Mouse (Mus musculus): ENCODE measurements around the gene Keap1. TPM values are rescaled to one million over a fixed set of nuclear protein-coding genes. Genes with fewer than 3 reads are reported as not detected.
A peak's percentile ranks its signal among the peaks of the same experiment; 100 is the strongest.
"Not testable (repeated sequence)": the region's sequence is repeated elsewhere in the genome, so short reads cannot be mapped to it uniquely, and the experiment has no call there.

The Keap1 gene
- polyA plus RNA-seq, 1 experiment from 2014 or later, result 26.3 TPM

DNA sequence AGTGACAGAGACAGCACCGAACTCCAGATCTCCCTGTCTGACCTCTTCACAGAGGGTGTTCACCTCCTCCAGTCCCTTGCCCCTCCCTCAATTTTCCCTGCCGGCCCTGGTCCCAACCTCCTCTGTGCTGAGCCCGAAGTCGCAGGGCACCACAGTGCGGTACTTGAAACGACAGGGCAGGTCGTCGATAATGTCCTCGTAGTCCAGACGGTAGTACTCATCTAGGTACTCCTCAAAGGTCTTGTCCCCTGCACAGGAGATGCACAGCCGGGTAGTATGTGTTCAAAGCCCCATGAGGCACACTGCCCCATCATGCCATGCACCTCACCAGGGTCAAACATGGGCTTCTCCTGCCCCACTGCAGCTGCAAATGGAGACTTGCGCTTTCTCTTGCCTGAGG lies 36.6 kb upstream of the Keap1 start:
- ATAC-seq (ENCODE audit: low FRiP score) (peak; percentile 10; the same call in 1 of the 2 replicates), DNase-seq (ENCODE audit: low spot score, missing footprints) (no peak)
- no peaks in the 10 kb centered on the region for H3K27me3 ChIP-seq (ENCODE audit: control insufficient read depth, insufficient read depth, low read length)
- H3K4me3 ChIP-seq (ENCODE audit: low read depth, low read length), result no peak overlapping the region
- peaks cover 45% of the 10 kb centered on the region for H3K36me3 ChIP-seq (ENCODE audit: control insufficient read depth, insufficient read depth, low read length)
- no peak overlapping the region for H3K27ac ChIP-seq (ENCODE audit: low read depth, low read length)
- H3K9ac ChIP-seq (ENCODE audit: low read length), result no peak overlapping the region
- H3K9me3 ChIP-seq (ENCODE audit: control insufficient read depth, low read length), result no peaks in the 10 kb centered on the region
- no peaks in the 10 kb centered on the region for H3K4me1 ChIP-seq (ENCODE audit: control insufficient read depth, insufficient read depth, low read length)
- H3K4me2 ChIP-seq, result no peak overlapping the region
- WGBS, result 90% methylated on average over 12 of the region's 12 CpGs

DNA sequence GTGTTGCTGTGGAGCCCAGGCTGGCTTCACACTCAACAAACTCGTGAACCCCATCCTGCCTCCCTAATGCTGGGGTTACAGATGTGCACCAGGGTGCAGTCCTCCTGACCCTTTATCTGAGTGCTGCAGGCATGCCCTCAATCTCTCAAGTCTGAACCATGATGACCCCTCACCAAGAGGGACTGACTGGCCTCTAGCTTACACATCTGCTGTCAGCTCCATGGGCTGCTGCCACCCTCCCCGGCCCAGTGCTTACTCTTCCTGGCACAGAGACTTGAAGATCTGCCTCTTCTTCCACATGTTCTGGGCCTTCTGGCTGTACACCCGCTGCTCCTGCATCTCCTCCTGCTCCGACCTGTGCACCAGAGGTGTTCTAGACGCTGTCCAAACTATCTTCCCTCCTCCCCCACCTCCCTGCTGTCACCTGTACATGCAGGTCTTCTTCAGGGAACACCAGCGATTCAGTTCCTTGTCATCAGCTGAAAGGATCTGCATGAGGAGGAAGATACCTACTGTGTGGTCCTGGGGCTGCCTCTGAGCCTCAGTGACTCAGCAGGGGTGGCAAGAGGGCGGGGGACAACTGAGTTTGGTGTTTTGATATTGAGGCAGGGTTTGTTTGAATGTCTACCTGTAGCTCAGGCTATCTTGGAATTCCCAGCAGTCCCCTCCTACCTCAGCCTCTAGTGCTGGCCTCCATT lies 36.0 kb upstream of the Keap1 start:
- Histone ChIP-seq H3K4me2 (no peak overlapping the region), H3K27ac (ENCODE audit: low read depth, low read length) (no peak overlapping the region), H3K27me3 (ENCODE audit: control insufficient read depth, insufficient read depth, low read length) (no peaks in the 10 kb centered on the region), H3K4me3 (ENCODE audit: low read depth, low read length) (no peak overlapping the region), H3K4me1 (ENCODE audit: control insufficient read depth, insufficient read depth, low read length) (no peaks in the 10 kb centered on the region), H3K36me3 (ENCODE audit: control insufficient read depth, insufficient read depth, low read length) (peaks cover 46% of the 10 kb centered on the region), H3K9ac (ENCODE audit: low read length) (no peak overlapping the region), H3K9me3 (ENCODE audit: control insufficient read depth, low read length) (no peaks in the 10 kb centered on the region)
- DNase-seq (ENCODE audit: low spot score, missing footprints), result no peak
- no peak for ATAC-seq (ENCODE audit: low FRiP score)
- 84% methylated on average over 7 of the region's 7 CpGs for WGBS

- Histone ChIP-seq H3K4me2 (no peak overlapping the region), H3K9ac (ENCODE audit: low read length) (no peak overlapping the region), H3K4me1 (ENCODE audit: control insufficient read depth, insufficient read depth, low read length) (no peaks in the 10 kb centered on the region), H3K4me3 (ENCODE audit: low read depth, low read length) (no peak overlapping the region), H3K27ac (ENCODE audit: low read depth, low read length) (no peak overlapping the region), H3K9me3 (ENCODE audit: control insufficient read depth, low read length) (no peaks in the 10 kb centered on the region), H3K27me3 (ENCODE audit: control insufficient read depth, insufficient read depth, low read length) (no peaks in the 10 kb centered on the region), H3K36me3 (ENCODE audit: control insufficient read depth, insufficient read depth, low read length) (peaks cover 44% of the 10 kb centered on the region)
- ATAC-seq (ENCODE audit: low FRiP score) (no peak), DNase-seq (ENCODE audit: low spot score, missing footprints) (no peak)
- WGBS, result 92% methylated on average over 3 of the region's 3 CpGs
These were observed 35.2 kb upstream of the Keap1 start for GRCm38 (mm10) chr9:21274336-21274735.

DNA sequence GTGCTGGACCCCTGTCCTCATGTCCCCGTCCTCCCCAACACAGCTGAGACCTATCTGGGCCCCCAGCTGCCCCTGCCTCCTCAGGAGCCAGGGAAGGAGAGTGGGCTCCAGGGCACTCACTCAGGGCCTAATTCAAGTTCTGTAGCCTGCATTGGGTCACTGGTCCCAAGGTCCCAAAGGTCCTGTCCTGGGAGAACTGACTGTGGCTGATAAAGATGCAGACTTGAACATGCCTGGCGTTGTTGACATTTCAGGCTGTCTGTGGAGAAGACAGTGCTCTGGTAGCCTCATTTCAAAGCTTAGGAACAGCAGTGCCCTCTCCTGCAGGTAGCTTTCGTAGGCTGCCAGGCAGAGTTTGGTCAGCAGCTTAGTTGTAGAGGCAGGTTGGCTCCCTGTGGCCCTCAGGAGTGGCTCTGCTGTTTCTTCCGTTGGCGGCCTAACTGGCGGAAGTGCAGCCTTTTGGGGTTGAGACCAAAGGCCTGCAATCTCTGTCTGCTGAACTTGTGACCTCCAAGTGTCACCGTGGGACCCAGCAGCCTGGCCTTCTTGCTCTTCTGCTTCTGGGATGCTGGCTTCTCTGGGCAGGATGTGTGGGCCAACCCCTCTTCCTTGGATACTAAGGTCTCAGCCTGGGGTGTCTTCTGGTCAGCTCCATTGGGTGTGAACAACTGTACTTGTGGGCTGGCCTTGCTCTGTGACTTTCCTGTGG lies 34.5 kb upstream of the Keap1 start:
- Histone ChIP-seq H3K4me3 (ENCODE audit: low read depth, low read length) (no peak overlapping the region), H3K4me2 (no peak overlapping the region), H3K9me3 (ENCODE audit: control insufficient read depth, low read length) (no peaks in the 10 kb centered on the region), H3K4me1 (ENCODE audit: control insufficient read depth, insufficient read depth, low read length) (no peaks in the 10 kb centered on the region), H3K9ac (ENCODE audit: low read length) (no peak overlapping the region), H3K36me3 (ENCODE audit: control insufficient read depth, insufficient read depth, low read length) (peaks cover 43% of the 10 kb centered on the region), H3K27me3 (ENCODE audit: control insufficient read depth, insufficient read depth, low read length) (no peaks in the 10 kb centered on the region), H3K27ac (ENCODE audit: low read depth, low read length) (no peak overlapping the region)
- WGBS, result 84% methylated on average over 7 of the region's 7 CpGs
- DNase-seq (ENCODE audit: low spot score, missing footprints), result no peak
- ATAC-seq (ENCODE audit: low FRiP score), result no peak

- no peaks in the 10 kb centered on the region for H3K27me3 ChIP-seq (ENCODE audit: control insufficient read depth, insufficient read depth, low read length)
- ATAC-seq (ENCODE audit: low FRiP score) (no peak), DNase-seq (ENCODE audit: low spot score, missing footprints) (no peak)
- no peaks in the 10 kb centered on the region for H3K4me1 ChIP-seq (ENCODE audit: control insufficient read depth, insufficient read depth, low read length)
- H3K27ac ChIP-seq (ENCODE audit: low read depth, low read length), result no peak overlapping the region
- H3K9ac ChIP-seq (ENCODE audit: low read length), result no peak overlapping the region
- no peak overlapping the region for H3K4me2 ChIP-seq
- no peaks in the 10 kb centered on the region for H3K9me3 ChIP-seq (ENCODE audit: control insufficient read depth, low read length)
- WGBS, result 92% methylated on average over 8 of the region's 8 CpGs
- H3K36me3 ChIP-seq (ENCODE audit: control insufficient read depth, insufficient read depth, low read length), result peaks cover 41% of the 10 kb centered on the region
- no peak overlapping the region for H3K4me3 ChIP-seq (ENCODE audit: low read depth, low read length)
These were observed 33.9 kb upstream of the Keap1 start for GRCm38 (mm10) chr9:21273094-21273493.

GRCm38 (mm10) chr9:21272391-21272790 lies 33.2 kb upstream of the Keap1 start:
- no peaks in the 10 kb centered on the region for H3K9me3 ChIP-seq (ENCODE audit: control insufficient read depth, low read length)
- H3K36me3 ChIP-seq (ENCODE audit: control insufficient read depth, insufficient read depth, low read length), result peaks cover 40% of the 10 kb centered on the region
- no peak overlapping the region for H3K9ac ChIP-seq (ENCODE audit: low read length)
- H3K4me1 ChIP-seq (ENCODE audit: control insufficient read depth, insufficient read depth, low read length), result no peaks in the 10 kb centered on the region
- 91% methylated on average over 9 of the region's 9 CpGs for WGBS
- no peak for DNase-seq (ENCODE audit: low spot score, missing footprints)
- H3K27me3 ChIP-seq (ENCODE audit: control insufficient read depth, insufficient read depth, low read length), result no peaks in the 10 kb centered on the region
- no peak overlapping the region for H3K4me2 ChIP-seq
- no peak overlapping the region for H3K27ac ChIP-seq (ENCODE audit: low read depth, low read length)
- ATAC-seq (ENCODE audit: low FRiP score), result no peak
- H3K4me3 ChIP-seq (ENCODE audit: low read depth, low read length), result no peak overlapping the region

DNA sequence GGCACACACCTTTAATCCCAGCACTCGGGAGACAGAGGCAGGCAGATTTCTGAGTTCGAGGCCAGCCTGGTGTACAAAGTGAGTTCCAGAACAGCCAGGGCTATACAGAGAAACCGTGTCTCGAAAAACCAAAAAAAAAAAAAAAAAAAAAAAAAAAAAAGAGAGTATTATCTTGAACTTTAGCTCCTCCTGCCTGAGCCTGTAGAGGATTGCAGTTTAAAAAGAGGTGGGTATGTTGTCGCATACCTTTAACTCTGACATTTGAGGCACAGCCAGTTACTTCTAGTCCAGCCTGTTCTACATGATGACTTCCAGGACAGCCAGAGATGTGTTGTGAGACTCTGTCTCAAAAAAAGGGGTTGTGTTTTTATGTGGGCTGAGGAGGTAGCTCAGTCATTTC lies 30.4 kb upstream of the Keap1 start:
- H3K4me2 ChIP-seq; H3K4me3 ChIP-seq (ENCODE audit: low read depth, low read length); H3K27ac ChIP-seq (ENCODE audit: low read depth, low read length); H3K9me3 ChIP-seq (ENCODE audit: control insufficient read depth, low read length); H3K27me3 ChIP-seq (ENCODE audit: control insufficient read depth, insufficient read depth, low read length); H3K9ac ChIP-seq (ENCODE audit: low read length); DNase-seq (ENCODE audit: low spot score, missing footprints); ATAC-seq (ENCODE audit: low FRiP score): not testable (repeated sequence)
- Histone ChIP-seq H3K4me1 (ENCODE audit: control insufficient read depth, insufficient read depth, low read length) (peaks cover 12% of the 10 kb centered on the region), H3K36me3 (ENCODE audit: control insufficient read depth, insufficient read depth, low read length) (peaks cover 35% of the 10 kb centered on the region)
- 85% methylated on average over 5 of the region's 5 CpGs for WGBS

- peaks cover 26% of the 10 kb centered on the region for H3K36me3 ChIP-seq (ENCODE audit: control insufficient read depth, insufficient read depth, low read length)
- no peak overlapping the region for H3K27ac ChIP-seq (ENCODE audit: low read depth, low read length)
- H3K4me2 ChIP-seq, result no peak overlapping the region
- no peak overlapping the region for H3K9ac ChIP-seq (ENCODE audit: low read length)
- DNase-seq (ENCODE audit: low spot score, missing footprints), result no peak
- no peak overlapping the region for H3K4me3 ChIP-seq (ENCODE audit: low read depth, low read length)
- 95% methylated on average over 16 of the region's 16 CpGs for WGBS
- no peak for ATAC-seq (ENCODE audit: low FRiP score)
- no peaks in the 10 kb centered on the region for H3K27me3 ChIP-seq (ENCODE audit: control insufficient read depth, insufficient read depth, low read length)
- peaks cover 16% of the 10 kb centered on the region for H3K4me1 ChIP-seq (ENCODE audit: control insufficient read depth, insufficient read depth, low read length)
- H3K9me3 ChIP-seq (ENCODE audit: control insufficient read depth, low read length), result no peaks in the 10 kb centered on the region
These were observed 29.1 kb upstream of the Keap1 start for GRCm38 (mm10) chr9:21268305-21268704.

GRCm38 (mm10) chr9:21266889-21267288 lies 27.7 kb upstream of the Keap1 start:
- Histone ChIP-seq H3K9me3 (ENCODE audit: control insufficient read depth, low read length) (no peaks in the 10 kb centered on the region), H3K4me1 (ENCODE audit: control insufficient read depth, insufficient read depth, low read length) (peaks cover 16% of the 10 kb centered on the region), H3K4me2 (no peak overlapping the region), H3K9ac (ENCODE audit: low read length) (no peak overlapping the region), H3K27me3 (ENCODE audit: control insufficient read depth, insufficient read depth, low read length) (no peaks in the 10 kb centered on the region), H3K36me3 (ENCODE audit: control insufficient read depth, insufficient read depth, low read length) (peaks cover 15% of the 10 kb centered on the region), H3K27ac (ENCODE audit: low read depth, low read length) (no peak overlapping the region), H3K4me3 (ENCODE audit: low read depth, low read length) (no peak overlapping the region)
- 94% methylated on average over 5 of the region's 5 CpGs for WGBS
- no peak for ATAC-seq (ENCODE audit: low FRiP score)
- no peak for DNase-seq (ENCODE audit: low spot score, missing footprints)
